Mouse (Mus musculus) stomach, embryonic 14.5 days (tissue): Measurements from ENCODE around the gene Cbx5. TPM values are rescaled to one million over a fixed set of nuclear protein-coding genes. Genes with fewer than 3 reads are reported as not detected.
A peak's percentile ranks its signal among the peaks of the same experiment; 100 is the strongest.
"Not testable (repeated sequence)": the region's sequence is repeated elsewhere in the genome, so short reads cannot be mapped to it uniquely, and the experiment has no call there.

ENCODE experiments used
- ATAC-seq: fragments of 200-750 bp; cut with Nextera tagmentation; 2 replicates; pipeline ENCODE4 v1.8.0; 2017; ENCODE audit warnings: low read depth, moderate TSS enrichment; ENCODE audit not compliant: insufficient number of reproducible peaks, insufficient read depth, low FRiP score
- H3K27ac ChIP-seq: fragments of 300-500 bp; sonication (generic); 2 replicates; pipeline ENCODE4 v1.5.1; 2014; ENCODE audit warnings: mild to moderate bottlenecking, low read length, moderate library complexity, mixed read lengths
- H3K27me3 ChIP-seq: fragments of 300-500 bp; sonication (generic); 2 replicates; pipeline ENCODE4 v1.6.1; 2014; ENCODE audit warnings: low read length, control low read depth, mixed read lengths; ENCODE audit not compliant: control insufficient read depth, insufficient read depth
- H3K36me3 ChIP-seq: fragments of 300-500 bp; sonication (generic); 2 replicates; pipeline ENCODE4 v1.6.1; 2014; ENCODE audit warnings: mild to moderate bottlenecking, control low read depth, low read length, moderate library complexity, mixed read lengths; ENCODE audit not compliant: control insufficient read depth, insufficient read depth
- H3K4me1 ChIP-seq: fragments of 300-500 bp; sonication (generic); 2 replicates; pipeline ENCODE4 v1.6.1; 2014; ENCODE audit warnings: low read length, control low read depth, mixed read lengths; ENCODE audit not compliant: control insufficient read depth, insufficient read depth
- H3K4me2 ChIP-seq: fragments of 300-500 bp; sonication (generic); replicated peaks from 2 replicates; pipeline ENCODE4 v1.6.1; 2014; ENCODE audit warnings: low read depth, low read length, control low read depth
- H3K4me3 ChIP-seq: fragments of 300-500 bp; sonication (generic); 2 replicates; pipeline ENCODE4 v1.5.1; 2014; ENCODE audit warnings: low read depth, low read length, control low read depth
- H3K9ac ChIP-seq: fragments of 300-500 bp; sonication (generic); replicated peaks from 2 replicates; pipeline ENCODE4 v1.6.1; 2014; ENCODE audit warnings: low read depth, mild to moderate bottlenecking, control low read depth, low read length, moderate library complexity, mixed read lengths
- H3K9me3 ChIP-seq: fragments of 300-500 bp; sonication (generic); 2 replicates; pipeline ENCODE4 v1.6.1; 2016; ENCODE audit warnings: low read depth, low read length, control low read depth; ENCODE audit not compliant: control insufficient read depth
- WGBS: fragments of 180-500 bp; shearing (Covaris S2); extraction: QIAGEN DNeasy Blood & Tissue Kit; methylation state at CpG from one replicate; pipeline ENCODE4 v1.1.7; 2014; 5-methylcytosine and 5-hydroxymethylcytosine counted together
- polyA plus RNA-seq: library from polyadenylated mRNA; unstranded; fragments of >200 nt; fragmentation: Nextera tagmentation; extraction: Ambion mirVana; gene quantifications from 2 replicates; pipeline ENCODE4 v1.2.1, GENCODE M21; 2014

The Cbx5 gene
- polyA plus RNA-seq, 1 experiment from 2014 or later = 154 TPM

GRCm38 (mm10) chr15:103256210-103256986 is 16.8 kb upstream of the Cbx5 start:
- no peak overlapping the region for H3K9ac ChIP-seq
- H3K4me2 ChIP-seq = no peak overlapping the region
- peaks cover 11% of the 10 kb centered on the region for H3K4me1 ChIP-seq
- H3K27ac ChIP-seq = no peak overlapping the region
- no peaks in the 10 kb centered on the region for H3K27me3 ChIP-seq
- ATAC-seq = no peak
- no peaks in the 10 kb centered on the region for H3K9me3 ChIP-seq
- no peaks in the 10 kb centered on the region for H3K36me3 ChIP-seq
- WGBS = 86% methylated on average over 6 of the region's 6 CpGs
- no peak overlapping the region for H3K4me3 ChIP-seq

- peak; percentile 54; the same call in 1 of the 2 replicates for ATAC-seq
- Histone ChIP-seq H3K9ac (0 out of 2 replicates have a peak overlapping the region, but pooled peaks have one; percentile 33), H3K4me1 (peaks cover 11% of the 10 kb centered on the region), H3K27me3 (no peaks in the 10 kb centered on the region), H3K9me3 (no peaks in the 10 kb centered on the region), H3K4me2 (peak overlapping the region; percentile 90), H3K27ac (no peak overlapping the region), H3K36me3 (no peaks in the 10 kb centered on the region), H3K4me3 (peak overlapping the region; percentile 36)
- WGBS = under 1% methylated on average over 25 of the region's 25 CpGs
Measured at GRCm38 (mm10) chr15:103255169-103255568, 15.6 kb upstream of the Cbx5 start.

GRCm38 (mm10) chr15:103253352-103253751 is 13.7 kb upstream of the Cbx5 start:
- Histone ChIP-seq H3K4me1 (peaks cover 9% of the 10 kb centered on the region), H3K4me2 (no peak overlapping the region), H3K36me3 (peaks cover 9% of the 10 kb centered on the region), H3K27ac (no peak overlapping the region), H3K9ac (no peak overlapping the region), H3K27me3 (no peaks in the 10 kb centered on the region), H3K9me3 (no peaks in the 10 kb centered on the region), H3K4me3 (no peak overlapping the region)
- 95% methylated on average over 1 of the region's 1 CpGs for WGBS
- ATAC-seq = no peak

- Histone ChIP-seq H3K27ac (no peak overlapping the region), H3K4me3 (no peak overlapping the region), H3K36me3 (peaks cover 15% of the 10 kb centered on the region), H3K4me2 (no peak overlapping the region), H3K9me3 (no peaks in the 10 kb centered on the region), H3K27me3 (no peaks in the 10 kb centered on the region), H3K4me1 (peaks cover 7% of the 10 kb centered on the region; the same call in 1 of the 2 replicates), H3K9ac (no peak overlapping the region)
- WGBS = 68% methylated on average over 3 of the region's 3 CpGs
- no peak for ATAC-seq
Measured at GRCm38 (mm10) chr15:103252660-103253059, 13.0 kb upstream of the Cbx5 start.

- Histone ChIP-seq H3K4me1 (peaks cover 7% of the 10 kb centered on the region; the same call in 1 of the 2 replicates), H3K4me2 (no peak overlapping the region), H3K9ac (no peak overlapping the region), H3K27me3 (no peaks in the 10 kb centered on the region), H3K9me3 (no peaks in the 10 kb centered on the region), H3K27ac (no peak overlapping the region), H3K4me3 (no peak overlapping the region), H3K36me3 (peaks cover 26% of the 10 kb centered on the region)
- 26% methylated on average over 1 of the region's 1 CpGs for WGBS
- peak; percentile 39; the same call in 1 of the 2 replicates for ATAC-seq
Measured at GRCm38 (mm10) chr15:103251595-103251994, 12.0 kb upstream of the Cbx5 start.

GRCm38 (mm10) chr15:103250195-103250740 is 10.7 kb upstream of the Cbx5 start:
- no peak overlapping the region for H3K4me3 ChIP-seq
- H3K9me3 ChIP-seq = no peaks in the 10 kb centered on the region
- H3K36me3 ChIP-seq = peaks cover 39% of the 10 kb centered on the region
- no peak overlapping the region for H3K27ac ChIP-seq
- H3K4me1 ChIP-seq = peaks cover 4% of the 10 kb centered on the region; the same call in 1 of the 2 replicates
- no peak overlapping the region for H3K9ac ChIP-seq
- peak; percentile 39; the same call in 1 of the 2 replicates for ATAC-seq
- WGBS = 21% methylated on average over 2 of the region's 2 CpGs
- H3K4me2 ChIP-seq = no peak overlapping the region
- no peaks in the 10 kb centered on the region for H3K27me3 ChIP-seq

GRCm38 (mm10) chr15:103249511-103249910 is 9.9 kb upstream of the Cbx5 start:
- not testable (repeated sequence) for H3K27me3 ChIP-seq

GRCm38 (mm10) chr15:103248401-103249313 is 9.0 kb upstream of the Cbx5 start:
- no peak overlapping the region for H3K27ac ChIP-seq
- no peaks in the 10 kb centered on the region for H3K9me3 ChIP-seq
- 79% methylated on average over 28 of the region's 28 CpGs for WGBS
- H3K36me3 ChIP-seq = peaks cover 49% of the 10 kb centered on the region
- no peak overlapping the region for H3K4me3 ChIP-seq
- 0 out of 2 replicates have a peak, but pooled peaks have one; percentile 11 for ATAC-seq
- no peak overlapping the region for H3K4me2 ChIP-seq
- H3K4me1 ChIP-seq = no peaks in the 10 kb centered on the region
- no peak overlapping the region for H3K9ac ChIP-seq
- H3K27me3 ChIP-seq = no peaks in the 10 kb centered on the region

More at GRCm38 (mm10) chr15:103249511-103249910, 9.9 kb upstream of the Cbx5 start:
- not testable (repeated sequence) for H3K4me3 ChIP-seq, H3K9me3 ChIP-seq, H3K4me2 ChIP-seq, ATAC-seq, H3K9ac ChIP-seq, H3K27ac ChIP-seq, H3K4me1 ChIP-seq
- H3K36me3 ChIP-seq = peaks cover 45% of the 10 kb centered on the region
- 82% methylated on average over 6 of the region's 6 CpGs for WGBS
